Mouse (Mus musculus) left cerebral cortex, postnatal 4 days (tissue): ENCODE measurements around the gene Caly. TPM values are rescaled to one million over a fixed set of nuclear protein-coding genes. Genes with fewer than 3 reads are reported as not detected.

Experiments used
- DNase-seq: peaks from one replicate; pipeline ENCODE4 v3.0.0-alpha.2; 2022
- intact Hi-C: fragments of 180-260 bp; cut with DNase I; formaldehyde crosslinking; loops from one replicate; pipeline ENCODE4 v1.15.1; 2025
- total RNA-seq, 2 experiments: library from RNA; stranded (reverse); gene quantifications; 2 replicates each; pipeline ENCODE4 v1.2.3; 2021

Caly gene
- total RNA-seq, 2 experiments from 2014 or later, result 185 to 208 TPM

- intact Hi-C loops, result no loop called here
Measured at GRCm38 (mm10) chr7:140090601-140091000, 8.3 kb upstream of the Caly start.

GRCm38 (mm10) chr7:140081408-140082241 is 723 bp downstream of the Caly start:
- intact Hi-C loops, result no loop called here
- DNase-seq, result peak; percentile 39

More at GRCm38 (mm10) chr7:140090601-140091000, 8.3 kb upstream of the Caly start:
- DNase-seq, result no peak

GRCm38 (mm10) chr7:140080503-140081156 is 1.7 kb downstream of the Caly start:
- peak; percentile 87 for DNase-seq
- intact Hi-C loops, result no loop called here

GRCm38 (mm10) chr7:140078711-140079110 is 3.6 kb downstream of the Caly start:
- peak; percentile 76 for DNase-seq
- intact Hi-C loops, result loop anchor here (5.0 to 10.0 kb wide), 2 partner anchors 746 to 804 kb away; partner anchors contain the start of genes Psmd13, Sirt3 and Zfp941

GRCm38 (mm10) chr7:140077698-140078097 is 4.7 kb downstream of the Caly start:
- intact Hi-C loops, result loop anchor here (5.0 to 10.0 kb wide), 2 partner anchors 747 to 805 kb away; partner anchors contain the start of genes Psmd13, Sirt3 and Zfp941

GRCm38 (mm10) chr7:140070042-140070711 is 12.2 kb downstream of the Caly start:
- intact Hi-C loops, result loop anchor here (10.0 kb wide), 1 partner anchor 755 kb away; the partner anchor contains the start of gene Zfp941
- no peak for DNase-seq

More at GRCm38 (mm10) chr7:140077698-140078097, 4.7 kb downstream of the Caly start:
- no peak for DNase-seq

GRCm38 (mm10) chr7:140067397-140067796 is 15.0 kb downstream of the Caly start:
- DNase-seq, result no peak
- intact Hi-C loops, result no loop called here

- DNase-seq, result peak; percentile 79
- intact Hi-C loops, result no loop called here
Measured at GRCm38 (mm10) chr7:140063092-140063491, 19.3 kb downstream of the Caly start.

GRCm38 (mm10) chr7:140062307-140062706 is 20.0 kb downstream of the Caly start:
- peak; percentile 35 for DNase-seq
- intact Hi-C loops, result no loop called here

GRCm38 (mm10) chr7:140061832-140062130 is 20.6 kb downstream of the Caly start:
- intact Hi-C loops, result no loop called here
- DNase-seq, result no peak

- intact Hi-C loops, result no loop called here
- peak; percentile 57 for DNase-seq
Measured at GRCm38 (mm10) chr7:140060936-140061831, 21.2 kb downstream of the Caly start.

GRCm38 (mm10) chr7:140059601-140060000 is 22.7 kb downstream of the Caly start:
- DNase-seq, result no peak
- intact Hi-C loops, result loop anchor here (10.0 kb wide), 1 partner anchor 415 kb away; no protein-coding TSS in a partner anchor

GRCm38 (mm10) chr7:140058528-140058927 is 23.8 kb downstream of the Caly start:
- intact Hi-C loops, result loop anchor here (10.0 kb wide), 1 partner anchor 414 kb away; no protein-coding TSS in a partner anchor

GRCm38 (mm10) chr7:140057413-140058407 is 24.6 kb downstream of the Caly start:
- DNase-seq, result peak; percentile 63
- intact Hi-C loops, result loop anchor here (10.0 kb wide), 1 partner anchor 413 kb away; no protein-coding TSS in a partner anchor

More at GRCm38 (mm10) chr7:140058528-140058927, 23.8 kb downstream of the Caly start:
- no peak for DNase-seq

GRCm38 (mm10) chr7:140054124-140054523 is 28.2 kb downstream of the Caly start:
- intact Hi-C loops, result loop anchor here (10.0 kb wide), 1 partner anchor 409 kb away; no protein-coding TSS in a partner anchor
- DNase-seq, result no peak

- no peak for DNase-seq
Measured at GRCm38 (mm10) chr7:140049115-140049689, 33.1 kb downstream of the Caly start.

GRCm38 (mm10) chr7:140048361-140049114 is 33.8 kb downstream of the Caly start, which contains the start of gene Msx3:
Gene Msx3 (minus strand): TSS chr7:140049089.
- intact Hi-C loops, result no loop called here
- DNase-seq, result no peak

More at GRCm38 (mm10) chr7:140049115-140049689, 33.1 kb downstream of the Caly start:
- intact Hi-C loops, result no loop called here
